Mouse (Mus musculus) layer of hippocampus, postnatal 14 days (tissue): ENCODE results near the gene Bola1. TPM values are rescaled to one million over a fixed set of nuclear protein-coding genes. Genes with fewer than 3 reads are reported as not detected.

ENCODE experiments used
- DNase-seq, 2 experiments: peaks; one replicate each; pipeline ENCODE4 v3.0.0; 2021 to 2022; ENCODE audit warnings: low spot score in 2 of 2, mixed read lengths in 1 of 2
- microRNA-seq, 2 experiments: library from miRNA; unstranded; fragments of <30 nt; microRNA quantifications; one replicate each; pipeline ENCODE4 v1.2.0; 2021
- total RNA-seq, 2 experiments: library from RNA; stranded (reverse); gene quantifications; 2 replicates each; pipeline ENCODE4 v1.2.3; 2021

Bola1 gene
- total RNA-seq, 2 experiments from 2014 or later, result 16.1 to 21.2 TPM

- no peak for DNase-seq
Observed at GRCm38 (mm10) chr3:96160222-96160802, 59.2 kb downstream of the Bola1 start.

GRCm38 (mm10) chr3:96159820-96160219 is 59.7 kb downstream of the Bola1 start:
- no peak for DNase-seq

- no peak for DNase-seq
Observed at GRCm38 (mm10) chr3:96155501-96155900, 64.0 kb downstream of the Bola1 start.

GRCm38 (mm10) chr3:96152611-96153010 is 66.9 kb downstream of the Bola1 start:
- DNase-seq, result no peak

- DNase-seq, result no peak
Observed at GRCm38 (mm10) chr3:96151836-96152235, 67.7 kb downstream of the Bola1 start.

GRCm38 (mm10) chr3:96147950-96148349 is 71.6 kb downstream of the Bola1 start:
- DNase-seq, result peak; percentile 56 to 83

Small RNA genes within 50 kb of the gene (microRNA-seq; reads per million reads assigned to microRNA genes)
- gene Gm44492 (0 reads per million in 2 experiments), gene Gm47311 (0 reads per million in 2 experiments), gene Gm47313 (0 reads per million in 2 experiments)

Other genes with a start within 250 kb of the Bola1 start
- gene Plekho1, start 223.7 kb downstream of the Bola1 start, total RNA-seq, result 10 to 100 TPM; 43.7 to 44.5 TPM
- gene Vps45, start 161.2 kb downstream of the Bola1 start, total RNA-seq, result 10 to 100 TPM; 41.1 to 47.8 TPM
- 10 to 100 TPM; 27.4 to 31.0 TPM for gene Otud7b, start 115.2 kb downstream of the Bola1 start, total RNA-seq
- gene Mtmr11, start 57.7 kb downstream of the Bola1 start, total RNA-seq, result 1 to 10 TPM; 5.8 to 7.8 TPM
- 10 to 100 TPM; 48.6 to 52.4 TPM for gene Sf3b4, start 47.4 kb downstream of the Bola1 start, total RNA-seq
- 100 to 1,000 TPM; 360 to 375 TPM for gene Sv2a, start 38.6 kb downstream of the Bola1 start, total RNA-seq
- gene Hist2h2ab, start 156 bp upstream of the Bola1 start, total RNA-seq, result 10 to 100 TPM in 1 of 2 experiments, 1 to 10 TPM in 1; 9.4 to 10.4 TPM
- gene Hist2h2ac, start 1.2 kb upstream of the Bola1 start, total RNA-seq, result 10 to 100 TPM; 28.2 to 31.3 TPM
- 1 to 10 TPM; 4.0 to 4.8 TPM for gene Hist2h2be, start 1.4 kb upstream of the Bola1 start, total RNA-seq
- 10 to 100 TPM; 11.3 to 14.7 TPM for gene Hist2h3c2, start 19.4 kb upstream of the Bola1 start, total RNA-seq
- 100 to 1,000 TPM; 248 to 267 TPM for gene Hist2h2aa2, start 20.6 kb upstream of the Bola1 start, total RNA-seq
- 1 to 10 TPM; 6.7 to 8.0 TPM for gene Hist2h2aa1, start 25.8 kb upstream of the Bola1 start, total RNA-seq
- gene Hist2h3c1, start 27.0 kb upstream of the Bola1 start, total RNA-seq, result not detected
- 10 to 100 TPM; 25.2 to 29.8 TPM for gene Hist2h4, start 43.6 kb upstream of the Bola1 start, total RNA-seq
- 100 to 1,000 TPM in 1 of 2 experiments, 10 to 100 TPM in 1; 73.5 to 102 TPM for gene Hist2h3b, start 48.9 kb upstream of the Bola1 start, total RNA-seq
- gene Hist2h2bb, start 50.0 kb upstream of the Bola1 start, total RNA-seq, result 100 to 1,000 TPM; 133 to 147 TPM
- 1 to 10 TPM; 2.3 to 2.5 TPM for gene Fcgr1, start 74.3 kb upstream of the Bola1 start, total RNA-seq
- gene BC107364, start 232.6 kb upstream of the Bola1 start, total RNA-seq, result not detected